Mouse (Mus musculus) MEL (cell line): Measurements from ENCODE around the gene Igf1r. TPM values are rescaled to one million over a fixed set of nuclear protein-coding genes. Genes with fewer than 3 reads are reported as not detected.

Experiments used
- DNase-seq: peaks from one replicate; pipeline ENCODE4 v3.0.0; 2011; ENCODE audit warnings: low read depth, low spot score
- H3K27ac ChIP-seq: 2 replicates; pipeline ENCODE4 v1.5.1; 2012; ENCODE audit warnings: low read depth, mild to moderate bottlenecking, control low read depth, low read length, moderate library complexity; ENCODE audit not compliant: control insufficient read depth
- H3K27me3 ChIP-seq, 2 experiments: fragments of 150-350 bp in 1 of 2; sonication (generic) in 1 of 2; 2 replicates each; pipeline ENCODE4 v1.6.1; 2012; ENCODE audit warnings: low read length in 2 of 2, mild to moderate bottlenecking in 2 of 2, improper control_type of control experiment in 1 of 2, moderate library complexity in 1 of 2; ENCODE audit not compliant: insufficient read depth in 2 of 2, control insufficient read depth in 1 of 2
- H3K36me3 ChIP-seq, 2 experiments: 2 replicates each; pipeline ENCODE4 v1.6.1; 2012 to 2014; ENCODE audit warnings: low read length in 2 of 2, improper control_type of control experiment in 1 of 2, inconsistent platforms in 1 of 2, mild to moderate bottlenecking in 1 of 2; ENCODE audit not compliant: insufficient read depth in 2 of 2, control insufficient read depth in 1 of 2
- H3K4me1 ChIP-seq, 2 experiments: fragments of 150-350 bp in 1 of 2; sonication (generic) in 1 of 2; 2 replicates each; pipeline ENCODE4 v1.6.1; 2012; ENCODE audit warnings: low read length in 2 of 2, improper control_type of control experiment in 1 of 2, mild to moderate bottlenecking in 1 of 2; ENCODE audit not compliant: insufficient read depth in 2 of 2, control insufficient read depth in 1 of 2
- H3K4me3 ChIP-seq, 2 experiments: fragments of 150-350 bp in 1 of 2; sonication (generic) in 1 of 2; 2 replicates each; pipeline ENCODE4 v1.5.1; 2012; ENCODE audit warnings: low read depth in 2 of 2, low read length in 2 of 2, mild to moderate bottlenecking in 2 of 2, moderate library complexity in 2 of 2, control low read depth in 1 of 2, improper control_type of control experiment in 1 of 2; ENCODE audit not compliant: control insufficient read depth in 1 of 2, insufficient read depth in 1 of 2
- H3K79me2 ChIP-seq: 2 replicates; pipeline ENCODE4 v1.6.1; 2012; ENCODE audit warnings: mild to moderate bottlenecking, low read length, moderate library complexity; ENCODE audit not compliant: control insufficient read depth, poor library complexity, insufficient read depth
- H3K9ac ChIP-seq: 2 replicates; pipeline ENCODE4 v1.6.1; 2012; ENCODE audit warnings: low read depth, mild to moderate bottlenecking, control low read depth, low read length, moderate library complexity; ENCODE audit not compliant: control insufficient read depth, poor library complexity, severe bottlenecking
- H3K9me3 ChIP-seq: fragments of 150-350 bp; sonication (generic); replicated peaks from 2 replicates; pipeline ENCODE4 v1.6.1; 2012; ENCODE audit warnings: mild to moderate bottlenecking, low read length, improper control_type of control experiment, moderate library complexity; ENCODE audit not compliant: insufficient read depth
- CTCF ChIP-seq, 3 experiments: IDR thresholded peaks in 2 of 3; conservative IDR thresholded peaks in 1 of 3; 2 replicates each; pipeline ENCODE4 v1.5.1; 2011 to 2012; ENCODE audit warnings: low read length in 3 of 3, low read depth in 2 of 3, mild to moderate bottlenecking in 2 of 3, improper control_type of control experiment in 1 of 3, inconsistent platforms in 1 of 3, mixed read lengths in 1 of 3, moderate library complexity in 1 of 3; ENCODE audit not compliant: control insufficient read depth in 1 of 3, insufficient read depth in 1 of 3, poor library complexity in 1 of 3, severe bottlenecking in 1 of 3
- E2F4 ChIP-seq: IDR thresholded peaks from 2 replicates; pipeline ENCODE4 v1.6.1; 2011; ENCODE audit warnings: low read depth, low read length, improper control_type of control experiment, borderline replicate concordance
- ELF1 ChIP-seq: IDR thresholded peaks from 2 replicates; pipeline ENCODE4 v1.6.1; 2014; ENCODE audit warnings: low read depth, mild to moderate bottlenecking, inconsistent platforms, low read length, improper control_type of control experiment, moderate library complexity
- EP300 ChIP-seq, 2 experiments: IDR thresholded peaks; 2 replicates each; pipeline ENCODE4 v1.6.1; 2011; ENCODE audit warnings: improper control_type of control experiment in 2 of 2, low read length in 2 of 2, low read depth in 1 of 2, mild to moderate bottlenecking in 1 of 2
- ETS1 ChIP-seq: IDR thresholded peaks from 2 replicates; pipeline ENCODE4 v1.6.1; 2012; ENCODE audit warnings: low read depth, mild to moderate bottlenecking, inconsistent platforms, low read length, improper control_type of control experiment, moderate library complexity
- GABPA ChIP-seq: IDR thresholded peaks from 2 replicates; pipeline ENCODE4 v1.6.1; 2012; ENCODE audit warnings: low read depth, mild to moderate bottlenecking, inconsistent platforms, low read length, improper control_type of control experiment, moderate library complexity
- HCFC1 ChIP-seq: IDR thresholded peaks from 2 replicates; pipeline ENCODE4 v1.6.1; 2012; ENCODE audit warnings: low read depth, mild to moderate bottlenecking, inconsistent platforms, low read length, improper control_type of control experiment, moderate library complexity
- JUND ChIP-seq: IDR thresholded peaks from 2 replicates; pipeline ENCODE4 v1.6.1; 2011; ENCODE audit warnings: low read depth, mild to moderate bottlenecking, improper control_type of control experiment, low read length
- KAT2A ChIP-seq: conservative IDR thresholded peaks from 2 replicates; pipeline ENCODE4 v1.6.1; 2012; ENCODE audit warnings: low read depth, low read length, improper control_type of control experiment, inconsistent platforms
- MAFK ChIP-seq: IDR thresholded peaks from 2 replicates; pipeline ENCODE4 v1.6.1; 2011; ENCODE audit warnings: low read depth, mild to moderate bottlenecking, low read length, improper control_type of control experiment, borderline replicate concordance
- MAZ ChIP-seq: IDR thresholded peaks from 2 replicates; pipeline ENCODE4 v1.6.1; 2012; ENCODE audit warnings: low read depth, mild to moderate bottlenecking, inconsistent platforms, low read length, improper control_type of control experiment
- MEF2A ChIP-seq: IDR thresholded peaks from 2 replicates; pipeline ENCODE4 v1.6.1; 2014; ENCODE audit warnings: low read depth, mild to moderate bottlenecking, inconsistent platforms, low read length, improper control_type of control experiment; ENCODE audit not compliant: poor library complexity, insufficient replicate concordance, severe bottlenecking; ENCODE audit errors: extremely low read depth
- MXI1 ChIP-seq: IDR thresholded peaks from 2 replicates; pipeline ENCODE4 v1.6.1; 2011; ENCODE audit warnings: mild to moderate bottlenecking, low read depth, low read length, improper control_type of control experiment
- MYC ChIP-seq: IDR thresholded peaks from 2 replicates; pipeline ENCODE4 v1.6.1; 2011; ENCODE audit warnings: low read depth, mild to moderate bottlenecking, low read length, improper control_type of control experiment, moderate library complexity
- NELFE ChIP-seq: IDR thresholded peaks from 2 replicates; pipeline ENCODE4 v1.6.1; 2011; ENCODE audit warnings: low read depth, low read length, improper control_type of control experiment
- POLR2AphosphoS5 ChIP-seq: IDR thresholded peaks from 2 replicates; pipeline ENCODE4 v1.6.1; 2012; ENCODE audit warnings: low read depth, borderline replicate concordance, mild to moderate bottlenecking, inconsistent platforms, low read length, moderate library complexity, mixed read lengths
- RCOR1 ChIP-seq: IDR thresholded peaks from 2 replicates; pipeline ENCODE4 v1.6.1; 2012; ENCODE audit warnings: low read depth, mild to moderate bottlenecking, inconsistent platforms, low read length, improper control_type of control experiment
- SIN3A ChIP-seq: IDR thresholded peaks from 2 replicates; pipeline ENCODE4 v1.6.1; 2012; ENCODE audit warnings: low read length, improper control_type of control experiment, inconsistent platforms
- SMC3 ChIP-seq: IDR thresholded peaks from 2 replicates; pipeline ENCODE4 v1.6.1; 2011; ENCODE audit warnings: low read depth, low read length, improper control_type of control experiment
- TAL1 ChIP-seq: IDR thresholded peaks from 2 replicates; pipeline ENCODE4 v1.6.1; 2012; ENCODE audit warnings: mild to moderate bottlenecking, inconsistent platforms, low read length, moderate library complexity, mixed read lengths
- TBP ChIP-seq: IDR thresholded peaks from 2 replicates; pipeline ENCODE4 v1.8.0; 2011; ENCODE audit warnings: low read depth, low read length, improper control_type of control experiment
- UBTF ChIP-seq: IDR thresholded peaks from 2 replicates; pipeline ENCODE4 v1.6.1; 2012; ENCODE audit warnings: low read depth, mild to moderate bottlenecking, inconsistent platforms, low read length, improper control_type of control experiment, moderate library complexity, borderline replicate concordance; ENCODE audit not compliant: insufficient read depth
- USF1 ChIP-seq: IDR thresholded peaks from 2 replicates; pipeline ENCODE4 v1.6.1; 2014; ENCODE audit warnings: low read depth, mild to moderate bottlenecking, inconsistent platforms, low read length, improper control_type of control experiment, moderate library complexity
- ZC3H11A ChIP-seq: IDR thresholded peaks from 2 replicates; pipeline ENCODE4 v1.6.1; 2012; ENCODE audit warnings: low read depth, mild to moderate bottlenecking, inconsistent platforms, low read length, improper control_type of control experiment
- ZKSCAN1 ChIP-seq: IDR thresholded peaks from 2 replicates; pipeline ENCODE4 v1.6.1; 2012; ENCODE audit warnings: low read depth, mild to moderate bottlenecking, inconsistent platforms, low read length, improper control_type of control experiment, moderate library complexity
- ZMIZ1 ChIP-seq: IDR thresholded peaks from 2 replicates; pipeline ENCODE4 v1.6.1; 2012; ENCODE audit warnings: low read depth, mild to moderate bottlenecking, inconsistent platforms, low read length, improper control_type of control experiment, moderate library complexity
- ZNF384 ChIP-seq: IDR thresholded peaks from 2 replicates; pipeline ENCODE4 v1.6.1; 2012; ENCODE audit warnings: low read depth, mild to moderate bottlenecking, inconsistent platforms, low read length, improper control_type of control experiment
- polyA plus RNA-seq, 2 experiments: library from polyadenylated mRNA; stranded (reverse) in 1 of 2; unstranded in 1 of 2; fragments of >175 nt in 1 of 2; fragments of >200 nt in 1 of 2; gene quantifications; 2 replicates each; pipeline versions ENCODE4 v1.2.1 to v1.2.4; 2012; ENCODE audit warnings: low replicate concordance in 2 of 2, low read depth in 1 of 2; ENCODE audit not compliant: insufficient read length in 2 of 2, insufficient read depth in 1 of 2, missing spikeins in 1 of 2
- total RNA-seq: library from RNA; depleted of rRNA; stranded (reverse); fragments of 300-350 nt; gene quantifications from 2 replicates; pipeline ENCODE4 v1.2.3, GENCODE M21; 2012

Gene Igf1r
- total and polyA plus RNA-seq, 3 experiments: 11.8 to 11.9 TPM; not detected in 1

- peaks cover 0 to 2% of the 10 kb centered on the region in 2 experiments; a peak in 1 of 4 replicates for H3K27me3 ChIP-seq
These were observed 293.1 kb downstream of the Igf1r start for GRCm38 (mm10) chr7:68245681-68246080.

GRCm38 (mm10) chr7:68246249-68246648 lies 293.6 kb downstream of the Igf1r start:
- TF ChIP-seq GABPA: no peak
- no peak for TF ChIP-seq JUND
- TF ChIP-seq, all 39 proteins: peak for 0
- Histone ChIP-seq H3K4me3 (no peak overlapping the region), H3K36me3 (no peaks in the 10 kb centered on the region)

More at GRCm38 (mm10) chr7:68245681-68246080, 293.1 kb downstream of the Igf1r start:
- Histone ChIP-seq H3K4me3 (no peak overlapping the region), H3K9me3 (no peaks in the 10 kb centered on the region), H3K79me2 (no peaks in the 10 kb centered on the region), H3K4me1 (no peaks in the 10 kb centered on the region), H3K27ac (no peak overlapping the region), H3K36me3 (no peaks in the 10 kb centered on the region), H3K9ac (no peak overlapping the region)
- DNase-seq: no peak
- no peak for TF ChIP-seq TAL1
- no peak for TF ChIP-seq MEF2A
- no peak for TF ChIP-seq CTCF (IDR thresholded peaks at IDR 0.05 in 2 of 3, conservative IDR thresholded peaks at IDR 0.05 in 1 of 3; ENCODE audit: control insufficient read depth in 1 of 3, insufficient read depth in 1 of 3, low read depth in 2 of 3, low read length in 3 of 3, poor library complexity in 1 of 3, severe bottlenecking in 1 of 3)
- TF ChIP-seq GABPA: no peak
- TF ChIP-seq ETS1: no peak
- TF ChIP-seq UBTF: no peak
- no peak for TF ChIP-seq ZMIZ1
- TF ChIP-seq POLR2AphosphoS5: no peak
- TF ChIP-seq KAT2A: no peak
- no peak for TF ChIP-seq RCOR1
- no peak for TF ChIP-seq ZNF384
- TF ChIP-seq TBP: no peak
- TF ChIP-seq MAZ: no peak
- TF ChIP-seq HCFC1: no peak

GRCm38 (mm10) chr7:68250411-68250810 lies 297.8 kb downstream of the Igf1r start:
- H3K9ac ChIP-seq: no peak overlapping the region
- DNase-seq: no peak
- no peaks in the 10 kb centered on the region for H3K79me2 ChIP-seq
- H3K4me1 ChIP-seq: no peaks in the 10 kb centered on the region
- H3K27me3 ChIP-seq: 0 out of 4 replicates have a peak, but pooled peaks cover 0 to 2% of the 10 kb centered on the region in 2 experiments
- H3K9me3 ChIP-seq: no peaks in the 10 kb centered on the region
- H3K36me3 ChIP-seq: no peaks in the 10 kb centered on the region
- H3K4me3 ChIP-seq: no peak overlapping the region
- H3K27ac ChIP-seq: no peak overlapping the region
- TF ChIP-seq MXI1 (no peak), MYC (no peak), E2F4 (no peak), ZKSCAN1 (no peak), ZMIZ1 (no peak), SMC3 (no peak), ZC3H11A (no peak), ELF1 (no peak), ZNF384 (no peak), EP300 (IDR thresholded peaks at IDR 0.05; ENCODE audit: low read depth in 1 of 2, low read length in 2 of 2) (no peak), USF1 (no peak), ETS1 (no peak), POLR2AphosphoS5 (no peak), MAFK (no peak), SIN3A (no peak), NELFE (no peak)

More at GRCm38 (mm10) chr7:68246249-68246648, 293.6 kb downstream of the Igf1r start:
- no peaks in the 10 kb centered on the region for H3K4me1 ChIP-seq
- DNase-seq: no peak
- H3K9me3 ChIP-seq: no peaks in the 10 kb centered on the region
- no peaks in the 10 kb centered on the region for H3K79me2 ChIP-seq
- H3K27ac ChIP-seq: no peak overlapping the region
- no peaks in the 10 kb centered on the region; a peak in 1 of 4 replicates for H3K27me3 ChIP-seq
- H3K9ac ChIP-seq: no peak overlapping the region
